Mouse (Mus musculus): ENCODE results near the gene Gm853. TPM values are rescaled to one million over a fixed set of nuclear protein-coding genes. Genes with fewer than 3 reads are reported as not detected.

Gm853 gene
- not detected for polyA plus RNA-seq (2014; fragmentation: Illumina TruSeq; extraction: RNeasy Lipid Tissue Mini Kit (QIAGEN cat#74804); ENCODE audit: low read depth, low replicate concordance)

GRCm38 (mm10) chr4:130222179-130222578 is at the start of gene Gm853:
Gene Gm853 (minus strand): TSS chr4:130222401.

GRCm38 (mm10) chr4:130175072-130175711 is 47.0 kb downstream of the Gm853 start, which contains the start of gene Tinagl1:
Gene Tinagl1 (minus strand): TSS chr4:130175122.

Other genes with a start within 250 kb of the Gm853 start
- not detected for gene Adgrb2, start 237.5 kb downstream of the Gm853 start, polyA plus RNA-seq (2014; fragmentation: Illumina TruSeq; extraction: RNeasy Lipid Tissue Mini Kit (QIAGEN cat#74804); ENCODE audit: low read depth, low replicate concordance)
- gene Col16a1, start 174.6 kb downstream of the Gm853 start, polyA plus RNA-seq (2014; fragmentation: Illumina TruSeq; extraction: RNeasy Lipid Tissue Mini Kit (QIAGEN cat#74804); ENCODE audit: low read depth, low replicate concordance): 5.3 TPM
- gene Pef1, start 119.8 kb downstream of the Gm853 start, polyA plus RNA-seq (2014; fragmentation: Illumina TruSeq; extraction: RNeasy Lipid Tissue Mini Kit (QIAGEN cat#74804); ENCODE audit: low read depth, low replicate concordance): 2.9 TPM
- gene Hcrtr1, start 83.0 kb downstream of the Gm853 start, polyA plus RNA-seq (2014; fragmentation: Illumina TruSeq; extraction: RNeasy Lipid Tissue Mini Kit (QIAGEN cat#74804); ENCODE audit: low read depth, low replicate concordance): not detected
- not detected for gene Tinagl1, start 47.3 kb downstream of the Gm853 start, polyA plus RNA-seq (2014; fragmentation: Illumina TruSeq; extraction: RNeasy Lipid Tissue Mini Kit (QIAGEN cat#74804); ENCODE audit: low read depth, low replicate concordance)
- 0.18 TPM for gene Serinc2, start 56.8 kb upstream of the Gm853 start, polyA plus RNA-seq (2014; fragmentation: Illumina TruSeq; extraction: RNeasy Lipid Tissue Mini Kit (QIAGEN cat#74804); ENCODE audit: low read depth, low replicate concordance)
- gene Fabp3, start 86.2 kb upstream of the Gm853 start, polyA plus RNA-seq (2014; fragmentation: Illumina TruSeq; extraction: RNeasy Lipid Tissue Mini Kit (QIAGEN cat#74804); ENCODE audit: low read depth, low replicate concordance): 79.8 TPM
- not detected for gene Gm10570, start 86.3 kb upstream of the Gm853 start, polyA plus RNA-seq (2014; fragmentation: Illumina TruSeq; extraction: RNeasy Lipid Tissue Mini Kit (QIAGEN cat#74804); ENCODE audit: low read depth, low replicate concordance)
- 12.5 TPM for gene Zcchc17, start 137.5 kb upstream of the Gm853 start, polyA plus RNA-seq (2014; fragmentation: Illumina TruSeq; extraction: RNeasy Lipid Tissue Mini Kit (QIAGEN cat#74804); ENCODE audit: low read depth, low replicate concordance)
- 20.8 TPM for gene Snrnp40, start 137.7 kb upstream of the Gm853 start, polyA plus RNA-seq (2014; fragmentation: Illumina TruSeq; extraction: RNeasy Lipid Tissue Mini Kit (QIAGEN cat#74804); ENCODE audit: low read depth, low replicate concordance)